Mouse (Mus musculus): ENCODE measurements around the gene Guca1a.

DNA sequence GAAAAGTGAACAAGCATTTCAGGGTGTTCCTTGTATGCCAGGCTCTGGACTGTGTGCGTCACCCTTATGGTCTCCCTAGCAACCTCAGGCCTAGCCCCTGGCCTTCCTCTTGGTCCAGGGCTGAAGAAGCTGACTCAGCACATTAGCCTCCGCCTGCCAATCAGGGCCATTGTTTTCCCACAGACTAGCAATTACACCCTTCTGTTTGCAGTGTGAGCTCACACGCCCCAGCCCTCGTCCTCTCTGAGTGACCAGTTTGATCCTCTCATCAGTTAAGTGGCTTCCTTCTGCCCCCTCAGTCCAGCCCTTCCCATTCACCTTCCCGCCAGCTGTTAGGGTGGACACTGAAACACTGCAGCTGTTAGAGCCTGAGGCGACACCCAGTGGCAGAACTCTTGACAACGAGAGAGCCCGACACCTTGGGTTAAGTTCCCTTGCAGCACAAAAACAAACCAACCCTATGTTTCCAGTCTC lies 28.5 kb upstream of the Guca1a start:
- TF ChIP-seq POLR2A (IDR thresholded peaks at IDR 0.05; ENCODE audit: low read depth, low read length) (no peak), CTCF (IDR thresholded peaks at IDR 0.05; ENCODE audit: extremely low read depth, insufficient read length, insufficient replicate concordance, low read depth, low read length) (peak; percentile 66; the same call in 1 of the 2 replicates)

Measured in small intestine, adult 2 months (tissue).